Mouse (Mus musculus): ENCODE measurements at regions not wholly inside any gene's neighbourhood (a gene's known extent, or its start where the extent isn't known, plus 50 kb on each side); places are given as distances from the start of the nearest gene placed in this dataset.

GRCm38 (mm10) chr16:28082891-28083649 lies 669.8 kb downstream of the Fgf12 start:
- H3K4me1 ChIP-seq (ENCODE audit: control insufficient read depth, insufficient read depth, low read length): no peaks in the 10 kb centered on the region
- ATAC-seq (replicated peaks; ENCODE audit: insufficient number of reproducible peaks, low FRiP score, low TSS enrichment, low read depth) (no peak), DNase-seq (ENCODE audit: low spot score) (no peak)
- H3K4me3 ChIP-seq (ENCODE audit: low read depth, low read length): no peak overlapping the region
- no peaks in the 10 kb centered on the region for H3K36me3 ChIP-seq (replicated peaks; ENCODE audit: control insufficient read depth, insufficient read depth, low read depth, low read length)
- 68% methylated on average over 7 of the region's 7 CpGs for WGBS
- no peak overlapping the region for H3K4me2 ChIP-seq (ENCODE audit: low read depth, low read length)
- H3K27me3 ChIP-seq (ENCODE audit: control insufficient read depth, insufficient read depth, low read length): no peaks in the 10 kb centered on the region
- H3K27ac ChIP-seq (replicated peaks; ENCODE audit: low read depth, low read length): no peak overlapping the region
- H3K9me3 ChIP-seq (replicated peaks; ENCODE audit: control insufficient read depth, low read length): no peaks in the 10 kb centered on the region
- no peak overlapping the region for H3K9ac ChIP-seq (replicated peaks; ENCODE audit: low read length)

- no peak for ATAC-seq (replicated peaks; ENCODE audit: insufficient number of reproducible peaks, low FRiP score, low TSS enrichment, low read depth)
- Histone ChIP-seq H3K27me3 (ENCODE audit: control insufficient read depth, insufficient read depth, low read length) (no peaks in the 10 kb centered on the region), H3K9me3 (replicated peaks; ENCODE audit: control insufficient read depth, low read length) (no peaks in the 10 kb centered on the region), H3K4me2 (ENCODE audit: low read depth, low read length) (no peak overlapping the region), H3K4me3 (ENCODE audit: low read depth, low read length) (no peak overlapping the region), H3K4me1 (ENCODE audit: control insufficient read depth, insufficient read depth, low read length) (no peaks in the 10 kb centered on the region), H3K36me3 (replicated peaks; ENCODE audit: control insufficient read depth, insufficient read depth, low read depth, low read length) (no peaks in the 10 kb centered on the region), H3K9ac (replicated peaks; ENCODE audit: low read length) (no peak overlapping the region), H3K27ac (replicated peaks; ENCODE audit: low read depth, low read length) (no peak overlapping the region)
- no peak for DNase-seq (ENCODE audit: low spot score)
- 56% methylated on average over 6 of the region's 6 CpGs for WGBS
These were observed 663.3 kb downstream of the Fgf12 start for GRCm38 (mm10) chr16:28089489-28090134.

- H3K9me3 ChIP-seq (replicated peaks; ENCODE audit: control insufficient read depth, low read length): no peaks in the 10 kb centered on the region
- DNase-seq (ENCODE audit: low spot score) (no peak), ATAC-seq (replicated peaks; ENCODE audit: insufficient number of reproducible peaks, low FRiP score, low TSS enrichment, low read depth) (no peak)
- H3K36me3 ChIP-seq (replicated peaks; ENCODE audit: control insufficient read depth, insufficient read depth, low read depth, low read length): no peaks in the 10 kb centered on the region
- 35% methylated on average over 9 of the region's 9 CpGs for WGBS
- H3K4me2 ChIP-seq (ENCODE audit: low read depth, low read length): no peak overlapping the region
- no peak overlapping the region for H3K4me3 ChIP-seq (ENCODE audit: low read depth, low read length)
- no peak overlapping the region for H3K9ac ChIP-seq (replicated peaks; ENCODE audit: low read length)
- no peak overlapping the region for H3K27ac ChIP-seq (replicated peaks; ENCODE audit: low read depth, low read length)
- no peaks in the 10 kb centered on the region for H3K27me3 ChIP-seq (ENCODE audit: control insufficient read depth, insufficient read depth, low read length)
- no peaks in the 10 kb centered on the region for H3K4me1 ChIP-seq (ENCODE audit: control insufficient read depth, insufficient read depth, low read length)
These were observed 648.4 kb downstream of the Fgf12 start for GRCm38 (mm10) chr16:28104255-28105076.

- no peaks in the 10 kb centered on the region for H3K27me3 ChIP-seq (ENCODE audit: control insufficient read depth, insufficient read depth, low read length)
- 57% methylated on average over 7 of the region's 7 CpGs for WGBS
- H3K36me3 ChIP-seq (replicated peaks; ENCODE audit: control insufficient read depth, insufficient read depth, low read depth, low read length): no peaks in the 10 kb centered on the region
- no peak overlapping the region for H3K4me3 ChIP-seq (ENCODE audit: low read depth, low read length)
- no peak overlapping the region for H3K27ac ChIP-seq (replicated peaks; ENCODE audit: low read depth, low read length)
- no peaks in the 10 kb centered on the region for H3K4me1 ChIP-seq (ENCODE audit: control insufficient read depth, insufficient read depth, low read length)
- no peak overlapping the region for H3K9ac ChIP-seq (replicated peaks; ENCODE audit: low read length)
- H3K4me2 ChIP-seq (ENCODE audit: low read depth, low read length): no peak overlapping the region
- no peak for DNase-seq (ENCODE audit: low spot score)
- no peak for ATAC-seq (replicated peaks; ENCODE audit: insufficient number of reproducible peaks, low FRiP score, low TSS enrichment, low read depth)
- no peaks in the 10 kb centered on the region for H3K9me3 ChIP-seq (replicated peaks; ENCODE audit: control insufficient read depth, low read length)
These were observed 647.8 kb downstream of the Fgf12 start for GRCm38 (mm10) chr16:28105085-28105484.

GRCm38 (mm10) chr16:28105866-28106265 lies 647.0 kb downstream of the Fgf12 start:
- H3K4me3 ChIP-seq (ENCODE audit: low read depth, low read length): no peak overlapping the region
- no peak overlapping the region for H3K27ac ChIP-seq (replicated peaks; ENCODE audit: low read depth, low read length)
- H3K9me3 ChIP-seq (replicated peaks; ENCODE audit: control insufficient read depth, low read length): no peaks in the 10 kb centered on the region
- no peak overlapping the region for H3K9ac ChIP-seq (replicated peaks; ENCODE audit: low read length)
- no peaks in the 10 kb centered on the region for H3K4me1 ChIP-seq (ENCODE audit: control insufficient read depth, insufficient read depth, low read length)
- no peak for DNase-seq (ENCODE audit: low spot score)
- H3K4me2 ChIP-seq (ENCODE audit: low read depth, low read length): no peak overlapping the region
- H3K36me3 ChIP-seq (replicated peaks; ENCODE audit: control insufficient read depth, insufficient read depth, low read depth, low read length): no peaks in the 10 kb centered on the region
- WGBS: 68% methylated on average over 7 of the region's 7 CpGs
- no peak for ATAC-seq (replicated peaks; ENCODE audit: insufficient number of reproducible peaks, low FRiP score, low TSS enrichment, low read depth)
- H3K27me3 ChIP-seq (ENCODE audit: control insufficient read depth, insufficient read depth, low read length): no peaks in the 10 kb centered on the region

- Histone ChIP-seq H3K4me3 (ENCODE audit: low read depth, low read length) (no peak overlapping the region), H3K4me1 (ENCODE audit: control insufficient read depth, insufficient read depth, low read length) (no peaks in the 10 kb centered on the region), H3K36me3 (replicated peaks; ENCODE audit: control insufficient read depth, insufficient read depth, low read depth, low read length) (no peaks in the 10 kb centered on the region), H3K9ac (replicated peaks; ENCODE audit: low read length) (no peak overlapping the region), H3K4me2 (ENCODE audit: low read depth, low read length) (no peak overlapping the region), H3K9me3 (replicated peaks; ENCODE audit: control insufficient read depth, low read length) (no peaks in the 10 kb centered on the region), H3K27me3 (ENCODE audit: control insufficient read depth, insufficient read depth, low read length) (no peaks in the 10 kb centered on the region), H3K27ac (replicated peaks; ENCODE audit: low read depth, low read length) (no peak overlapping the region)
- no peak for ATAC-seq (replicated peaks; ENCODE audit: insufficient number of reproducible peaks, low FRiP score, low TSS enrichment, low read depth)
- no peak for DNase-seq (ENCODE audit: low spot score)
- 88% methylated on average over 1 of the region's 1 CpGs for WGBS
These were observed 643.1 kb downstream of the Fgf12 start for GRCm38 (mm10) chr16:28109771-28110170.
